Mouse (Mus musculus) kidney, adult 9 months (tissue): ENCODE measurements at regions not wholly inside any gene's neighbourhood (a gene's known extent, or its start where the extent isn't known, plus 50 kb on each side); places are given as distances from the start of the nearest gene placed in this dataset.

ENCODE experiments used
- DNase-seq: peaks from one replicate; pipeline ENCODE4 v3.0.0; 2022

DNA sequence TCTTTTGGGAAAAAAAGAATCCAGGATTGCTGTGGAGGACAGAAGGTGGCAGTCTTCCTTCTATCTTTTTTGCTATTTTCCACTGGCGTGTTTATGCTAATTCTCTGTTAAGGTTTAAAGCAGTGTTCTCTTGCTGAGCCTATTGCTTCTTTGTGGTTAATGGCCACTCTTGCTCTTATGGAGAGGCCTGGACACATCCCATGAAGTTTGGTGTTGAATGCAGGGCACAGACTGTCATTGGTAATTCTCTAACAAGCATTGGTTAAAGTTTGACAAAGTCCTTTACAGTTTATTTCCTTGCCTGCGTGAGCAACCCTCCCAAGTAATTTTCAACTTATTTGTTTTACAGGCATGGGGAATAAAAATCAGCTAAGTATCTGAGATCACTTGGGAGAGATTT is 165.1 kb upstream of the Pdcd1 start:
- DNase-seq = peak; percentile 1

DNA sequence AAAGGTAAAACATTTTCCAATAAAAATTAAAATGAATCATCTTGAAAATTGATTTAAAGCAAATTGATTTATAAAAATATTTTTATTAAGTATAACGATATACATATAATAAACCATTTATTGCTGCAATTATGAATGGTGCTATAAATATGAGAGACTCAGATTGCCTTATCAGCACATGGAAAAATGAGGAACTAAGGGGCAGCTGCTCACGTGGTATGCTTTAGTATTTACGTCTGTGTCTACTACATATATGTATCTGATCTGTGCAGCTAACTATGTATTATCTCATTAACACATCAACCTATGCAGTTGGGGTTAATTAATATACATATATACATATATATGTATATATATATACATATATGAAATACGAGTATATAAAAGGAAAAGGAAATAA is 156.6 kb upstream of the Pdcd1 start:
- DNase-seq = no peak

GRCm38 (mm10) chr1:94207859-94208258 is 155.5 kb upstream of the Pdcd1 start:
- no peak for DNase-seq

GRCm38 (mm10) chr1:94203281-94203680 is 150.9 kb upstream of the Pdcd1 start:
- DNase-seq = no peak

DNA sequence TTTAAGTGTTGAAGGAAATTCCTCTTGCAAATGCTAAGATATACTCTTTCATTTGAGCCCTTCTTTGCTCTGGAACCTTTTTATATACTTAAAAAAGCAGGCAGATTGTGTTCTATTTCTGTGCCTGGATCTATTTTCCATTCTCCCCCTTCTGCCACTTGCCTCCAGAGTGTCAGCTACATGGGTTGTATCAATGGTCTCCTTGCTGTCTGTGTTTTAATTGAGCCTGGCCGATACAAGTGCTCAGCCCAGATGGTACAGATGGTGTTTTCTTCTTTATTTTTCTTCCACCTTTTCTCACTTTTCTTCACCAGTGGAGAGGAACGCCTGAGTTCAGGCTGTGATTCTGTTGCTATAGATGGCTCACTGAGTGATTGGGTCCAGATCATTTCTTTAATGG is 131.5 kb upstream of the Pdcd1 start:
- no peak for DNase-seq

DNA sequence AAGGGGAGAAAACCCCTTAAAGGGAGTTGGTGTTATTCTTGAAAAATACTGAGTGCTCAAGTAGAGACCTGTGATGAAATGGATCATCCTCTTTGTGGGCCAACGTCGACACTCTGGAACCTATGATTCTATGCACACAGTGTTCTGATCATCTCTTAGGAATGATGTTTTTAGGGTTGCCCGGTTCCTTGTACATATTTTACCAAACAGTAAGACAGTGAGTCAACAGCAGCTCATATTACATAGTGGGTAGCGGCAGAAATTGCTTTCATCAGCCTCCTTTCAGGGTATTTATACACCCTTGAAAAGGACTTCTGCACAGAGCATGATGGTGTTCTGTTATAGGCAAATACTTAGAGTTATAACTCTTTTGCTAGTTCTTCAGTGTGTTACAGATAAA is 97.6 kb upstream of the Pdcd1 start:
- DNase-seq = no peak

GRCm38 (mm10) chr1:94147015-94147414 is 94.7 kb upstream of the Pdcd1 start:
- DNase-seq = peak; percentile 8

GRCm38 (mm10) chr1:94140518-94140917 is 88.2 kb upstream of the Pdcd1 start:
- no peak for DNase-seq

GRCm38 (mm10) chr1:94139445-94140062 is 87.2 kb upstream of the Pdcd1 start:
- DNase-seq = no peak

- no peak for DNase-seq
Measured at GRCm38 (mm10) chr1:94136731-94137130, 84.4 kb upstream of the Pdcd1 start.
